ENCODE assay signal across 21 mouse cellular contexts in genomic region chr2:92856047-92856446, GRCm38 (mm10). TPM values are rescaled to one million over a fixed set of nuclear protein-coding genes. Genes with fewer than 3 reads are reported as not detected.
"Had no signal": no experiment of that assay in that cellular context is flagged by ENCODE, and none has a peak within 500 bp of the region (broad histone marks: within the 10 kb centered on the region; RNA-seq: fewer than 3 reads in every experiment).

No protein-coding gene starts in this region.

- ATAC-seq: midbrain, embryonic 15.5 days had no signal

- H3K27me3 ChIP-seq: midbrain, embryonic 13.5 days; midbrain, embryonic 15.5 days; neural tube, embryonic 13.5 days; neural tube, embryonic 15.5 days had no signal

- H3K36me3 ChIP-seq: midbrain, embryonic 13.5 days; midbrain, embryonic 15.5 days; neural tube, embryonic 13.5 days; neural tube, embryonic 15.5 days had no signal

- H3K4me3 ChIP-seq: midbrain, embryonic 13.5 days; midbrain, embryonic 15.5 days; myocyte; neural tube, embryonic 13.5 days; neural tube, embryonic 15.5 days had no signal

- H3K9me3 ChIP-seq: midbrain, embryonic 13.5 days; midbrain, embryonic 15.5 days; neural tube, embryonic 13.5 days; neural tube, embryonic 15.5 days had no signal

- H3K4me2 ChIP-seq: lung, embryonic 14.5 days; midbrain, embryonic 11.5 days; midbrain, embryonic 13.5 days; midbrain, embryonic 15.5 days; neural tube, embryonic 13.5 days; neural tube, embryonic 15.5 days had no signal

- DNase-seq: lung, adult 18-20 months; lung, embryonic 14.5 days; lung, postnatal 14 days; lung, postnatal 4 days; retina, postnatal 1 day; right cerebral cortex, adult 18-20 months; right cerebral cortex, postnatal 25 days; right cerebral cortex, postnatal 4 days; spleen, adult 18-20 months; thymus, adult 2 months; thymus, postnatal 25 days; thymus, postnatal 4 days had no signal

- H3K27ac ChIP-seq: liver, embryonic 14.5 days; midbrain, embryonic 15.5 days; neural tube, embryonic 13.5 days; neural tube, embryonic 15.5 days had no signal

- H3K9ac ChIP-seq: liver, embryonic 14.5 days; lung, embryonic 14.5 days; midbrain, embryonic 13.5 days; midbrain, embryonic 15.5 days; neural tube, embryonic 13.5 days; neural tube, embryonic 15.5 days had no signal

RNA-seq across cellular contexts. Expression of gene Syt13, which starts 58.9 kb away (rescaled TPM):
- total RNA-seq: megakaryocyte, adult 5-6 weeks; megakaryocyte-erythroid progenitor cell, adult 5-6 weeks had no signal
